Mouse (Mus musculus) CD4-positive naive resting alpha-beta T cell, adult 76 days (primary cell): ENCODE measurements around the gene Gal3st3. TPM values are rescaled to one million over a fixed set of nuclear protein-coding genes. Genes with fewer than 3 reads are reported as not detected.

Experiments used
- total RNA-seq: library from RNA; stranded (reverse); gene quantifications from one replicate; pipeline ENCODE4 v1.2.4, GENCODE M21; 2023

The Gal3st3 gene
- total RNA-seq, result not detected

GRCm38 (mm10) chr19:5297903-5298800 lies at the start of gene Gal3st3:
Gene Gal3st3 (plus strand): TSS chr19:5298331.

GRCm38 (mm10) chr19:5272801-5273733 lies 25.1 kb upstream of the Gal3st3 start, which contains the start of gene Pacs1:
Gene Pacs1 (minus strand): TSS chr19:5273119.

GRCm38 (mm10) chr19:5294972-5295735 lies 3.0 kb upstream of the Gal3st3 start, which contains the start of gene Sf3b2:
Gene Sf3b2 (minus strand): TSS chr19:5295455.

GRCm38 (mm10) chr19:5335441-5335840 lies 37.3 kb downstream of the Gal3st3 start, which contains the start of gene Catsper1:
Gene Catsper1 (plus strand): TSS chr19:5335741.

GRCm38 (mm10) chr19:5349502-5349873 lies 51.4 kb downstream of the Gal3st3 start, which contains the start of gene Cst6:
Gene Cst6 (minus strand): TSS chr19:5349574.

Other genes with a start within 250 kb of the Gal3st3 start
- gene Rin1, start 247.8 kb upstream of the Gal3st3 start, total RNA-seq, result 3.2 TPM
- gene Cd248, start 230.3 kb upstream of the Gal3st3 start, total RNA-seq, result not detected
- not detected for gene Tmem151a, start 212.8 kb upstream of the Gal3st3 start, total RNA-seq
- gene Yif1a, start 209.8 kb upstream of the Gal3st3 start, total RNA-seq, result 19.2 TPM
- gene Cnih2, start 199.8 kb upstream of the Gal3st3 start, total RNA-seq, result 3.4 TPM
- gene Rab1b, start 191.3 kb upstream of the Gal3st3 start, total RNA-seq, result 90.7 TPM
- 20.2 TPM for gene Klc2, start 179.8 kb upstream of the Gal3st3 start, total RNA-seq
- gene Pacs1, start 25.2 kb upstream of the Gal3st3 start, total RNA-seq, result 116 TPM
- 265 TPM for gene Sf3b2, start 2.9 kb upstream of the Gal3st3 start, total RNA-seq
- gene Catsper1, start 37.4 kb downstream of the Gal3st3 start, total RNA-seq, result not detected
- gene Cst6, start 51.2 kb downstream of the Gal3st3 start, total RNA-seq, result not detected
- 31.3 TPM for gene Eif1ad, start 68.4 kb downstream of the Gal3st3 start, total RNA-seq
- gene Banf1, start 68.8 kb downstream of the Gal3st3 start, total RNA-seq, result 87.0 TPM
- gene Sart1, start 90.4 kb downstream of the Gal3st3 start, total RNA-seq, result 189 TPM
- gene Tsga10ip, start 104.2 kb downstream of the Gal3st3 start, total RNA-seq, result not detected
- 164 TPM for gene Drap1, start 126.6 kb downstream of the Gal3st3 start, total RNA-seq
- gene AI837181, start 126.8 kb downstream of the Gal3st3 start, total RNA-seq, result 54.1 TPM
- gene Fosl1, start 149.2 kb downstream of the Gal3st3 start, total RNA-seq, result 0.79 TPM
- 6.2 TPM for gene Ccdc85b, start 159.6 kb downstream of the Gal3st3 start, total RNA-seq
- gene Fibp, start 162.3 kb downstream of the Gal3st3 start, total RNA-seq, result 82.7 TPM
- gene Ctsw, start 170.2 kb downstream of the Gal3st3 start, total RNA-seq, result 43.6 TPM
- gene Efemp2, start 175.6 kb downstream of the Gal3st3 start, total RNA-seq, result not detected
- 38.5 TPM for gene Mus81, start 190.1 kb downstream of the Gal3st3 start, total RNA-seq
- 1,344 TPM for gene Cfl1, start 192.1 kb downstream of the Gal3st3 start, total RNA-seq
- not detected for gene 1700020D05Rik, start 205.5 kb downstream of the Gal3st3 start, total RNA-seq
- gene Snx32, start 212.2 kb downstream of the Gal3st3 start, total RNA-seq, result 4.8 TPM